Mouse (Mus musculus): ENCODE results near the gene Ccdc84.
"Not testable (repeated sequence)": the region's sequence is repeated elsewhere in the genome, so short reads cannot be mapped to it uniquely, and the experiment has no call there.

Gene Ccdc84

DNA sequence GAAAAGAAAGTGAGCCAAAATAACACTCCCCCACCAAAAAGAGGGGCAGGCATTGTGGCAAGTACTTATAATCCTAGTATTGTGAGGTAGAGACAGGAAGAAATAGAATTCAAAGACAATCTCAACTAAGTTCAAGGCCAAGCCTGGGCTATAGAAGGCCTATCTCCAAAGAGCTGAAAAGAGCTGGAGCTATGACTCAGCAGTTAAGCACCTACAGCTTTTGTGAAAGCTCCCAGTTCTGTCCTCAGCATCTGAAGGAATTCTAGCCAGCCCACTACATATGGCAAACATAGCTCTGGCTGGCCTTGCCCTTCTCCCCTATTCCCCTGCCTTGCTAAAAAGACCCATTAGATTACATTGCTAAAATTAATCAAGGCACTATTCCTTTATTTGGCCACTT lies 45.0 kb downstream of the Ccdc84 start:
- no peak for DNase-seq (ENCODE audit: extremely low read depth, low read depth, low spot score)

DNA sequence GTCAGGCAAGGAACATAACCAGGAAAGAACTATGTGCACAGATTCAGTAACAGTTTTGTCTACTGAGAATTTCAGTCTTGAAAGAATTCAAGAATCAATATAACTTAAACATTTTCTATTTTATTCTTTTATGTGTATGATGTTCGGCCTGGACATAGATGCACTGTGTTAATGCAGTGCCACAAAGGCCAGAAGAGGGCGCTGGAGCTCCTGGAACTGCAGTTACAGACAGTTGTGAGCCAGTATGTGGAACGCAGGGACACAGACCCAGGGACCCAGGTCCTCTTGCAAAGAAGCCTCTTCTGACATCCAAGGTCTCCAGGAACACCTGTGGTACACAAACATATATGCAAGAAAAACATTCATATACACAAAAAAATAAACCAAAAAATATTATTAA lies 53.9 kb downstream of the Ccdc84 start:
- DNase-seq (ENCODE audit: extremely low read depth, low read depth, low spot score), result no peak

DNA sequence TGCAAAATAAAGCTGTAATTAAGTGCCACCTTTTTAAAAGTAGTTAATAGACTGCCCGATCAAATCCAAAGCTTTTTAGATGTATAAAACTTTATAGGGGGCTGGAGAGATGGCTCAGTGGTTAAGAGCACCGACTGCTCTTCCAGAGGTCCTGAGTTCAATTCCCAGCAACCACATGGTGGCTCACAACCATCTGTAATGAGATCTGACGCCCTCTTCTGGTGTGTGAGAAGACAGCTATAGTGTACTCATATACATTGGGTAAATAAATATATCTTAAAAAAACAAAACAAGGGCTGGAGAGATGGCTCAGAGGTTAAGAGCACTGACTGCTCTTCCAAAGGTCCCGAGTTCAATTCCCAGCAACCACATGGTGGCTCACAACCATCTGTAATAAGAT lies 56.4 kb downstream of the Ccdc84 start:
- not testable (repeated sequence) for DNase-seq (ENCODE audit: extremely low read depth, low read depth, low spot score)

- DNase-seq (ENCODE audit: extremely low read depth, low read depth, low spot score), result peak; percentile 54
Observed at GRCm38 (mm10) chr9:44361190-44361917, 57.0 kb downstream of the Ccdc84 start, which contains the start of gene Vps11. Gene Vps11 (minus strand): TSS chr9:44361670.
